Comparison of ENCODE assay signal across 8 mouse cellular contexts in the genomic region with DNA sequence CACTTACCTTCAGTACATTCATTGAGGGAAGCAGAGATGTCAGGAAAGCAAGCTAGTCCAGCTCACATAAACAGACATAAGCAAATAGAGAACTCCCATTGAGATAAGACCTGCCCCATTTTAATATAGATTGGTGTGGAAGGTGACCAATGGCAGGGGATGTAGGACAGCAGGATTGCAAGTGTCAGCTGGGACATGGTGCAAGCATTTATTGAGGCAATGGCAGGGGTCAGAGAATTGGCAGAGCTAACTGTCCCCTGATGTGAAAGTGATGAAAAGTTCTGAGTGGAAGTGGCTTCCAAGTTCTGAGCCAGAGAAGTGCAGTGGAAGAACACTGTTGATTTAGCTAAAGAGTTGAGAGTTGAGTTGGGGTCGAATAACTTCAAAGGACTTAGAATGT. TPM values are rescaled to one million over a fixed set of nuclear protein-coding genes. Genes with fewer than 3 reads are reported as not detected.
DNase-seq lines count a peak whose midpoint lies in the region; ATAC-seq and TF ChIP-seq lines count a peak whose summit lies in the region.

Insig2 (minus strand) TSS at position 105 of the 400 bp plus-strand sequence.

- H3K27me3 ChIP-seq in kidney, embryonic 14.5 days (ENCODE audit: control insufficient read depth, insufficient read depth, low read length): no peaks in the 10 kb centered on the region
- H3K27me3 ChIP-seq in hindbrain, embryonic 15.5 days: no peaks in the 10 kb centered on the region
- no peaks in the 10 kb centered on the region for H3K27me3 ChIP-seq in midbrain, embryonic 10.5 days (ENCODE audit: low read depth, poor library complexity, severe bottlenecking)

- no peak within 1 kb of the TSS for H3K4me3 ChIP-seq in kidney, embryonic 14.5 days (ENCODE audit: low read length)
- H3K4me3 ChIP-seq in gastrocnemius, adult 2 months: no peak within 1 kb of the TSS
- no peak within 1 kb of the TSS for H3K4me3 ChIP-seq in hindbrain, embryonic 15.5 days
- no peak within 1 kb of the TSS for H3K4me3 ChIP-seq in midbrain, embryonic 10.5 days

- no peak within 1 kb of the TSS for H3K27ac ChIP-seq in kidney, embryonic 14.5 days (ENCODE audit: low read depth, low read length)
- no peak within 1 kb of the TSS for H3K27ac ChIP-seq in gastrocnemius, adult 2 months
- no peak within 1 kb of the TSS for H3K27ac ChIP-seq in hindbrain, embryonic 15.5 days (replicated peaks)
- H3K27ac ChIP-seq in midbrain, embryonic 10.5 days (replicated peaks): no peak within 1 kb of the TSS

- DNase-seq in kidney, adult 8-10 months: no peak
- DNase-seq in adipocyte (ENCODE audit: low spot score): peak; percentile 43
- no peak for DNase-seq in gastrocnemius, adult 2 months
- no peak for DNase-seq in midbrain, embryonic 10.5 days (ENCODE audit: low spot score)
- no peak for DNase-seq in cerebellum, postnatal 36 days
- DNase-seq in embryo, embryonic 10.5 days (ENCODE audit: low spot score): no peak

- intact Hi-C loops in gastrocnemius, adult 2 months (cut with DNase I): no loop called here

- 0 out of 2 replicates have a peak, but pooled peaks cover 5% of the 10 kb centered on the region for H3K4me1 ChIP-seq in kidney, embryonic 14.5 days (ENCODE audit: control insufficient read depth, insufficient read depth, low read length)
- peaks cover 15% of the 10 kb centered on the region for H3K4me1 ChIP-seq in hindbrain, embryonic 15.5 days (replicated peaks)
- H3K4me1 ChIP-seq in midbrain, embryonic 10.5 days: peaks cover 8% of the 10 kb centered on the region

- no peak for ATAC-seq in kidney, embryonic 14.5 days (ENCODE audit: low FRiP score, low TSS enrichment)
- ATAC-seq in hindbrain, embryonic 15.5 days (ENCODE audit: low FRiP score, low read depth): no peak

- no peaks in the 10 kb centered on the region for H3K9me3 ChIP-seq in kidney, embryonic 14.5 days (ENCODE audit: control insufficient read depth, low read length)
- H3K9me3 ChIP-seq in hindbrain, embryonic 15.5 days: no peaks in the 10 kb centered on the region
- no peaks in the 10 kb centered on the region for H3K9me3 ChIP-seq in midbrain, embryonic 10.5 days (replicated peaks)

- WGBS in kidney, embryonic 14.5 days: 90% methylated on average over 1 of the region's 1 CpGs
- 88% methylated on average over 1 of the region's 1 CpGs for WGBS in hindbrain, embryonic 15.5 days
- WGBS in midbrain, embryonic 10.5 days: 86% methylated on average over 1 of the region's 1 CpGs

- H3K4me2 ChIP-seq in kidney, embryonic 14.5 days (replicated peaks; ENCODE audit: low read depth, low read length): no peak within 1 kb of the TSS
- H3K4me2 ChIP-seq in hindbrain, embryonic 15.5 days: no peak within 1 kb of the TSS

- no peak for TF ChIP-seq CTCF in gastrocnemius, adult 2 months (IDR thresholded peaks at IDR 0.05)

- H3K36me3 ChIP-seq in kidney, embryonic 14.5 days (ENCODE audit: control insufficient read depth, insufficient read depth, low read length): no peaks in the 10 kb centered on the region
- H3K36me3 ChIP-seq in hindbrain, embryonic 15.5 days: no peaks in the 10 kb centered on the region
- no peaks in the 10 kb centered on the region for H3K36me3 ChIP-seq in midbrain, embryonic 10.5 days

- no peak within 1 kb of the TSS for H3K9ac ChIP-seq in kidney, embryonic 14.5 days (ENCODE audit: low read depth, low read length)
- H3K9ac ChIP-seq in hindbrain, embryonic 15.5 days: no peak within 1 kb of the TSS

RNA-seq across cellular contexts. Expression of gene Insig2, which starts in this region (rescaled TPM):
- polyA plus RNA-seq in kidney, embryonic 14.5 days (2014; fragmentation: Nextera tagmentation; extraction: Ambion mirVana): 20.5 and 23.3 TPM in 2 replicates
- 10 to 100 TPM; 59.4 to 62.5 TPM for total RNA-seq in gastrocnemius, adult 2 months (2021)
- polyA plus RNA-seq in hindbrain, embryonic 15.5 days (2015; fragmentation: Nextera tagmentation; extraction: Ambion mirVana): 38.5 and 47.3 TPM in 2 replicates
- polyA plus RNA-seq in midbrain, embryonic 10.5 days (2016; fragmentation: Nextera tagmentation; extraction: Ambion mirVana): 21.1 and 22.0 TPM in 2 replicates
